Mouse (Mus musculus) G1E (cell line): ENCODE data around the gene Cdk17. TPM values are rescaled to one million over a fixed set of nuclear protein-coding genes. Genes with fewer than 3 reads are reported as not detected.

Experiments
- ATAC-seq: 2 replicates; pipeline ENCODE4 v1.8.0; 2016; ENCODE audit warnings: mild to moderate bottlenecking; ENCODE audit not compliant: insufficient number of reproducible peaks, poor library complexity, low FRiP score, severe bottlenecking; ENCODE audit errors: extremely low read depth
- DNase-seq: peaks from one replicate; pipeline ENCODE4 v3.0.0; 2012; ENCODE audit warnings: low spot score
- H3K27me3 ChIP-seq: 2 replicates; pipeline ENCODE4 v1.6.1; 2012; ENCODE audit warnings: mild to moderate bottlenecking, low read length, inconsistent platforms; ENCODE audit not compliant: insufficient read depth
- H3K36me3 ChIP-seq: replicated peaks from 2 replicates; pipeline ENCODE3; 2012; ENCODE audit warnings: mild to moderate bottlenecking, inconsistent platforms
- H3K4me1 ChIP-seq: 2 replicates; pipeline ENCODE4 v1.6.1; 2012; ENCODE audit warnings: low read depth, low read length, inconsistent platforms, mixed read lengths; ENCODE audit not compliant: insufficient read depth
- H3K4me3 ChIP-seq: 2 replicates; pipeline ENCODE4 v1.5.1; 2012; ENCODE audit warnings: low read depth, mild to moderate bottlenecking, inconsistent platforms, low read length, moderate library complexity, mixed read lengths
- H3K9me3 ChIP-seq: replicated peaks from 2 replicates; pipeline ENCODE4 v1.6.1; 2012; ENCODE audit warnings: inconsistent platforms
- CTCF ChIP-seq: IDR thresholded peaks from 2 replicates; pipeline ENCODE4 v1.5.1; 2012; ENCODE audit warnings: low read depth, low read length, inconsistent platforms, mixed read lengths
- GATA1 ChIP-seq: IDR thresholded peaks from 2 replicates; pipeline ENCODE4 v1.6.1; 2012; ENCODE audit warnings: borderline replicate concordance, low read length, inconsistent platforms, mixed read lengths
- GATA2 ChIP-seq: IDR thresholded peaks from 2 replicates; pipeline ENCODE4 v1.6.1; 2012; ENCODE audit warnings: low read depth, low read length, inconsistent platforms, borderline replicate concordance
- POLR2AphosphoS5 ChIP-seq: IDR thresholded peaks from 2 replicates; pipeline ENCODE4 v1.6.1; 2012; ENCODE audit warnings: low read depth, low read length, inconsistent platforms; ENCODE audit not compliant: insufficient replicate concordance
- TAL1 ChIP-seq: conservative IDR thresholded peaks from 2 replicates; pipeline ENCODE4 v1.6.1; 2012; ENCODE audit warnings: low read depth, low read length, inconsistent platforms, mixed read lengths
- polyA plus RNA-seq: library from polyadenylated mRNA; stranded (reverse); fragments of >175 nt; gene quantifications from 2 replicates; pipeline ENCODE4 v1.2.3, GENCODE M21; 2012
- total RNA-seq, 2 experiments: library from RNA; stranded (forward) in 1 of 2; stranded (reverse) in 1 of 2; fragments of 200-1000 nt in 1 of 2; fragments of >200 nt in 1 of 2; fragmentation: Nextera tagmentation in 1 of 2; gene quantifications; 2 replicates each; pipeline ENCODE4 v1.2.3; 2014 to 2017

The Cdk17 gene
- total and polyA plus RNA-seq, 3 experiments: 6.5 to 123 (median 95.6) TPM

DNA sequence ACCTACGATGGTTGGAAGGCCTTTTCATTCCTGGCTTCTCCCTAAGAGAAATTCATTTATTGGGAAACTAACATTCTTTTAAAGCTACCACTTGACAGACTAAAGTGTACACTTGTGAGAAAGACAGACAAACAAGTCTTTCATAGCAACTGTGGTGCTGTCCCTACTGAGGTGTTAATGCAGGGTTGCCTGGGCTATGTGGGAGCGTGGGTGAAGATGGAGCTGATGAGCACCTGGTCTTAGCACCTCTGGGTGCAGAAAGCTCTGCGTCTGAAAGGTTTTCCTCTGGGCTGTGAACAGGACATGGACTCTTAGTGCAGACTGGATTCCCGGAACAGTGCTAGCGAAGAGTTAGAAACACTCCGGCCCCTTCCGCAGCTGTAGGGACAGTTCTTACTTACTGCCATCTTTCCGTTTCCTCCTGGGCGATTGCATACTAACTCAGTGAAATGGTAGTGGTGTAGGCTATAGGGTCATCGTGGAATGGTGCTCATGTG is 83.6 kb downstream of the Cdk17 start:
- Histone ChIP-seq H3K4me3 (no peak overlapping the region), H3K4me1 (peaks cover 3% of the 10 kb centered on the region; the same call in 1 of the 2 replicates), H3K9me3 (no peaks in the 10 kb centered on the region), H3K27me3 (no peaks in the 10 kb centered on the region), H3K36me3 (peaks cover 86% of the 10 kb centered on the region)
- DNase-seq (no peak), ATAC-seq (no peak)
- TF ChIP-seq GATA2 (no peak), POLR2AphosphoS5 (no peak), TAL1 (no peak), CTCF (no peak), GATA1 (no peak)

DNA sequence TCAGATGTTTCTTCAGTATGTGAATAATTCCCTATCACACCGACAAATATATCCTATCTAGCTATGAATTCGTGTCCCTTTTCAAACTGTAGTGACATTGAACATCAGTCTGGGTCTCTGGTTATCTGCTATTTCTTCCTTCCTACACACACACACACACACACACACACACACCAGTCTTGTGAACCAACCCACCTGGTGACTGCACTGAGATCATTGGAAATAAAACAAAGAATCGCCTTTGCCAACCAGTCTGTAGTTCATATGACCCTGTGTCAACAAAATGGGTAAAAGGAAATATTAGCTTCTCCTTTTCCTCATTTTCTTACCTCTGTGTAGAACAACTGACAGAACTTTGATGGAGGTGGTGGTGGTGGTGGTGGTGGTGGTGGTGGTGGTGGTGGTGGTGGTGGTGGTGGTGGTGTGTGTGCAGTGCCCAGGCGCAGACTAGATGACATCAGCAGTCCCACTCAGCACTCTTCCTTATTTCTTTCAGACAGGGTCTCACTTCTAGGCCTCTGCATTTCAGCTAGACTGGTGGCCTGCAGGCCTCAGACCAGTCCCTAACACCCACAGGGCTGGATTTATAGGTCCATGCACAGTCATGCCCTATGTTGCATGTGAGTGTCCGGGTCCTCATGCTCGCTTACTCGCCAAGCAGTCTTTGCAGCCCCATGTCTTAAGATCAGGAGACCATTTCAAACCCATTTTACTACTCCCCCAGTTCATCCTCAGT is 85.7 kb downstream of the Cdk17 start:
- TF ChIP-seq POLR2AphosphoS5 (no peak), TAL1 (no peak), CTCF (no peak), GATA2 (no peak), GATA1 (no peak)
- DNase-seq (no peak), ATAC-seq (no peak)
- H3K9me3 ChIP-seq: no peaks in the 10 kb centered on the region
- no peak overlapping the region for H3K4me3 ChIP-seq
- peaks cover 87% of the 10 kb centered on the region for H3K36me3 ChIP-seq
- peaks cover 3% of the 10 kb centered on the region; the same call in 1 of the 2 replicates for H3K4me1 ChIP-seq
- H3K27me3 ChIP-seq: no peaks in the 10 kb centered on the region

DNA sequence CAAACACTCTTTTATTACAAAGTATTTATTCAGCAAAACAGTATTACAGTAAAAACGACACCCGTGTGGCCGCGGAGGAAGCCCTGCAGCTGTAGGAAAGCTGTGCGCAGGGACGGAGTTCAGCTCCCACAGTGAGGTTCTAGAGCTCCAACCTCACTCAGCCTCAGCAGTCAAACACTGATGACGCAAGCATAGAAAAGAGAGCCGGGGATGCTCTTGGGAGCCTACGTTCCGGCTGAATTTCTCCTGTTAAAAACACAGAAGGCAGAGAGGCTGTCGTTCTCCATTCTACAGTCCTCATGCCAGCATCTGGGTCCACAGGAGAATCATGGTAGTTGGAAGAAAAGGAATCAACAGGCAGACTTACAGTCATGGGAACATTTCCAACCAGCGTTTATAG is 86.7 kb downstream of the Cdk17 start:
- ATAC-seq (no peak), DNase-seq (no peak)
- Histone ChIP-seq H3K27me3 (no peaks in the 10 kb centered on the region), H3K36me3 (peaks cover 84% of the 10 kb centered on the region), H3K4me3 (no peak overlapping the region), H3K9me3 (no peaks in the 10 kb centered on the region), H3K4me1 (peaks cover 3% of the 10 kb centered on the region; the same call in 1 of the 2 replicates)
- TF ChIP-seq TAL1: no peak

DNA sequence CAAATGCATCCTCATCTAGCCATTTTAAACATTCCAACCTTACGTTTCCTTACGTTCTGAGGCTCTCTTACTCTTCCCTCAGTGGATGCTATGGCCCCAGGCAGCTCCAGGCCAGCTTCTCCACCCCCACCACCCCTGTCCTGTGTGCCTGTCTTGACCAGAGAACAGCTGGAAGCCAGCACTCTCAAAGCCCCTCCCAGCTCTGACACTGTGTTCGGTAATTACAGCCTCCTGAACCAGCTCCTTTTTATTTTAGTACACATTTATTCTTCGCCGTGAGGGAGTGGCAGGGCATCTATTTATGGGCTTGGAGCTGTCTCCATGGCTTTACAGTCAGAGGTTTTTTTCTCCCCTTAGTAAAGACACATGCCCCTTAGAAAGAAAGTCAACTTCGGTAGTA is 87.2 kb downstream of the Cdk17 start:
- ATAC-seq (no peak), DNase-seq (no peak)
- H3K4me1 ChIP-seq: peaks cover 3% of the 10 kb centered on the region; the same call in 1 of the 2 replicates
- no peaks in the 10 kb centered on the region for H3K9me3 ChIP-seq
- H3K4me3 ChIP-seq: no peak overlapping the region
- TF ChIP-seq CTCF (no peak), GATA2 (no peak), POLR2AphosphoS5 (no peak), GATA1 (no peak), TAL1 (no peak)
- H3K36me3 ChIP-seq: peaks cover 86% of the 10 kb centered on the region
- no peaks in the 10 kb centered on the region for H3K27me3 ChIP-seq

DNA sequence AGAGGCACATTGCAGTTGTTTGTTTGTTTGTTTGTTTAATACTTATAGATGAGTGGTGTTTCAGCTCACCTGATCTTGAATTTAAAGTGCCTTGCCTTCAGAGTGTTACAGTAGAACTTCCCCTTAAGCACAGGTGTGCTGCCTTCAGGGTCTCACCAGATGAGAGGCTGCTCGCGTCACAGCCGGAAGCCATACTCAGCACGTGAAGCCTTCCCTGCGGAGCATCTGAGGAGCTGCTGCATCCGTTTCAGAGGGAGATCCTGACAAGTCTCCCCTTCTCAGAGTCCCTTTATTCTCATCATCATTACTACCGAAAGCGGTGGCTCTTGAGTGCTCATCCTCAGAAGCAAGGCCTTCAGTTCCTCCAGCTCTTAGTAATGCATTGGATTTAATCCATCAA is 87.7 kb downstream of the Cdk17 start:
- Histone ChIP-seq H3K9me3 (no peaks in the 10 kb centered on the region), H3K27me3 (no peaks in the 10 kb centered on the region), H3K36me3 (peaks cover 88% of the 10 kb centered on the region), H3K4me3 (no peak overlapping the region), H3K4me1 (peaks cover 7% of the 10 kb centered on the region)
- no peak for TF ChIP-seq GATA2
- TF ChIP-seq CTCF: no peak
- TF ChIP-seq TAL1: no peak
- no peak for TF ChIP-seq POLR2AphosphoS5
- no peak for TF ChIP-seq GATA1
- DNase-seq (no peak), ATAC-seq (no peak)

DNA sequence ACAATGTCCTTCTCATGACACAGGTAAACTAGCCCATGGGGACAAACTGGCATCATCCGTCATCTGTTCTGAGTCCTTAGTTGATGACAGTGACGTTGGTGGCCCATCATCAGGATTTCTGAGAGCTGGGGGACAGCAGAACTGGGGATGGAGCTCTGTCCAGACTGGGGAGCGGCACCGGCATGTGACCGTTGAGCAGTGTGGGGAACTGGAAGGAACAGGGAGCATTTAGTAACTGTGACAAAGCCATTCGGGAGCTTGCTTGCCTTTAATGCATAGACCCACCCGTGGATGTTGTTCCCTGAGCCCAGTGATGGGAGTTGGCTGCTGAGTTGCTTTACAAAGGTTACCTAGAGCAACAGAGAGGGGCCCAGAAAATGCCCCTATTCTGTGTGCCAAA is 89.2 kb downstream of the Cdk17 start:
- no peaks in the 10 kb centered on the region for H3K9me3 ChIP-seq
- no peaks in the 10 kb centered on the region for H3K27me3 ChIP-seq
- no peak overlapping the region for H3K4me3 ChIP-seq
- no peak for ATAC-seq
- TF ChIP-seq CTCF: no peak
- no peak for TF ChIP-seq POLR2AphosphoS5
- no peak for TF ChIP-seq TAL1
- no peak for TF ChIP-seq GATA1
- no peak for TF ChIP-seq GATA2
- peaks cover 82% of the 10 kb centered on the region for H3K36me3 ChIP-seq
- peaks cover 11% of the 10 kb centered on the region for H3K4me1 ChIP-seq
- no peak for DNase-seq
